Mouse (Mus musculus) hematopoietic stem cell, adult 5-6 weeks (primary cell): ENCODE measurements around the gene Tuba3a. TPM values are rescaled to one million over a fixed set of nuclear protein-coding genes. Genes with fewer than 3 reads are reported as not detected.
"Not testable (repeated sequence)": the region's sequence is repeated elsewhere in the genome, so short reads cannot be mapped to it uniquely, and the experiment has no call there.

Source experiments
- ATAC-seq, 2 experiments: fragments of 125-278 bp in 1 of 2; replicated peaks in 1 of 2; 2 replicates each; pipeline ENCODE4 v1.8.0; 2016 to 2017; ENCODE audit warnings: inconsistent platforms in 2 of 2, mild to moderate bottlenecking in 2 of 2, moderate number of reproducible peaks in 2 of 2, low read depth in 1 of 2, moderate TSS enrichment in 1 of 2; ENCODE audit not compliant: low FRiP score in 2 of 2, poor library complexity in 2 of 2, severe bottlenecking in 2 of 2, insufficient read depth in 1 of 2, low TSS enrichment in 1 of 2
- total RNA-seq: library from RNA; stranded (forward); fragments of 172-1452, 232-1000 nt; gene quantifications from 2 replicates; pipeline ENCODE4 v1.2.3, GENCODE M21; 2017

Gene Tuba3a
- total RNA-seq, 1 experiment from 2014 or later, result not detected

- ATAC-seq, result not testable (repeated sequence)
Observed at GRCm38 (mm10) chr6:125282721-125283120, 3.1 kb downstream of the Tuba3a start.

GRCm38 (mm10) chr6:125279729-125280128, 6.1 kb downstream of the Tuba3a start:
- peak; percentile 71 to 81 for ATAC-seq

GRCm38 (mm10) chr6:125274841-125275563, 10.8 kb downstream of the Tuba3a start:
- ATAC-seq, result no peak

GRCm38 (mm10) chr6:125272228-125272785, 13.5 kb downstream of the Tuba3a start:
- ATAC-seq, result no peak

GRCm38 (mm10) chr6:125271455-125272227, 14.2 kb downstream of the Tuba3a start:
- peak; percentile 94 for ATAC-seq

GRCm38 (mm10) chr6:125268799-125269198, 17.0 kb downstream of the Tuba3a start:
- no peak for ATAC-seq

GRCm38 (mm10) chr6:125267469-125267868, 18.4 kb downstream of the Tuba3a start:
- no peak for ATAC-seq

- ATAC-seq, result not testable (repeated sequence)
Observed at GRCm38 (mm10) chr6:125266600-125266999, 19.2 kb downstream of the Tuba3a start.

GRCm38 (mm10) chr6:125266091-125266490, 19.8 kb downstream of the Tuba3a start:
- no peak for ATAC-seq

DNA sequence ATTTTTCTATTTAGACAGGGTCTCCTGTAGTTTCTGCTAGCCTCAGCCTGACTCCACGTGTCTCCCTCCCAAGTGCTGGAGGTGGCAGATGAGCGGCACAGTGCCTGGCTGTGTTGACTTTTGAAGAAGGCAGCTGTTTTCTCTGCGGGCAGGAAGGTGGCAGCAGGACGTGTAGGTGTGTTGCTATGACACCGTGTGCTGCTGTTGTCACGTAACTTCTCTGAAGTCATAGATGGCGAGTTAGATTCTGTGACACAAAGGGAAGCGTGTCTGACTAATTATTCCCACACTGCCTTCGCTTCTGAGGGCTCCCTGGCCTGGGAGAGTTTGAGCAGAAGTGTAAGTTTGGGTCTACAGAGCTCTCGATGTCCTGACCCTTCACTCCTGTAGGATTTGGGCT, 20.6 kb downstream of the Tuba3a start:
- ATAC-seq, result peak; percentile 71 to 86

GRCm38 (mm10) chr6:125264219-125264618, 21.6 kb downstream of the Tuba3a start:
- ATAC-seq, result no peak

DNA sequence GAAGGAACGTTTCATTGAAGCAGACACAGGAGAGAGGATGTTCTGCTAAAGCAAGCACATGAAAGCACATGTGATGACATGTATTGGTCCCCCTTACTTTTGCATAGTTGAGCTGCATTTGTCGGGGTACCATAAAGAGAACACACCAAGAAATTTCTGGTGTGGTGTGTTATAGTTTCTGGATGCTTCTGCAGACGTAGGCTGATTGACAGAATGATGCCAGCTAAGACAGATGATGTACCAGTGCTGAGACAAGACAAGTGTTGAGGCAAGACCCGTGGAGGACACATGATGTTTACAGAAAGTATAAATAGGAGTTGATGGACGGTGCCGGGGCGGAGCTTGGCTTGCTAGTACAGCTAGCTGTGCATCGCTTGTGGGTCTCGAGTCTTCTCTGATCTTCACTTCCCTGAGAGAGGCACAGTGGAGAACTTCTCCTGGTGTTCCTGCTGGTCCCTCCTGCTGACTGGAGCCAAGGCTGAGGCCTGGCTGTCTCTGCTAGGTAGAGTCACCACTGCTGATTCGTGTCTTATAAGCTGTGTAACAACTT, 25.8 kb downstream of the Tuba3a start:
- no peak for ATAC-seq

DNA sequence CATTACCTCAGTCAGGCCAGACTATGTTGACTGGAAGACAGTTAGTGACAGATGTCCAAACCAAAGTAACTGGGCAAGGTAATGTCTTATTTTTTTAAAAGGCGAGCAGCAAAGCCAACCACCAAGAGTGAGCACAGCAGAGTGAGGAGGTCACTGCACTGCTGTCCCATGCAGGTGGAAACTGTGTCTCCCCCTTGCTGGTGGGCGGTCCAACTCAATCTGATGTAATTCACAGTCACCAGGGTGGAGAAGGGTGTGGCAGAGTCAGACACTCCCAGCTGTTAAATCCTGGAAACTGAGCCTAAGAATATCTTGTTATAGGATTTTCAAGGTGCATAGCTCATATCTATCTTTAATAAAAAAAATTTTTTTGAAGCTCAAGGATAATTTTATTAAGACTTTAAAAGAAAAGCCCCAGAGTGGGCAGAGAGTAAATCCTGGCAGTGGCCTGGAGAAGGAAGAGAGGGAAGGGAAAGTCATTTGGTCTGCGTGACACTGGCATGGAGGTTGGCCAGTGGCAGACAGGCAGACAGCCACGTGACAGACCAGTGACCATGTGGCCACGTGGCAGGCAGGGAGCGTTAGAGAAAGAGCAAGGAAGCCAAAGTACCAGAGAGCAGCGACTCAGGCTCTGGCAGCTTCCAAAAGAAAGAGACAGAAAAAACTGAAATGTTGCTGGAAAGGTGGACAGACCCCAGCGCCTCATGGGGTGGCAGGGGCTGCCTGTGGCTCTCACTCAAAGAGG, 29.4 kb downstream of the Tuba3a start:
- ATAC-seq, result no peak

GRCm38 (mm10) chr6:125255516-125256044, 30.3 kb downstream of the Tuba3a start:
- no peak for ATAC-seq

DNA sequence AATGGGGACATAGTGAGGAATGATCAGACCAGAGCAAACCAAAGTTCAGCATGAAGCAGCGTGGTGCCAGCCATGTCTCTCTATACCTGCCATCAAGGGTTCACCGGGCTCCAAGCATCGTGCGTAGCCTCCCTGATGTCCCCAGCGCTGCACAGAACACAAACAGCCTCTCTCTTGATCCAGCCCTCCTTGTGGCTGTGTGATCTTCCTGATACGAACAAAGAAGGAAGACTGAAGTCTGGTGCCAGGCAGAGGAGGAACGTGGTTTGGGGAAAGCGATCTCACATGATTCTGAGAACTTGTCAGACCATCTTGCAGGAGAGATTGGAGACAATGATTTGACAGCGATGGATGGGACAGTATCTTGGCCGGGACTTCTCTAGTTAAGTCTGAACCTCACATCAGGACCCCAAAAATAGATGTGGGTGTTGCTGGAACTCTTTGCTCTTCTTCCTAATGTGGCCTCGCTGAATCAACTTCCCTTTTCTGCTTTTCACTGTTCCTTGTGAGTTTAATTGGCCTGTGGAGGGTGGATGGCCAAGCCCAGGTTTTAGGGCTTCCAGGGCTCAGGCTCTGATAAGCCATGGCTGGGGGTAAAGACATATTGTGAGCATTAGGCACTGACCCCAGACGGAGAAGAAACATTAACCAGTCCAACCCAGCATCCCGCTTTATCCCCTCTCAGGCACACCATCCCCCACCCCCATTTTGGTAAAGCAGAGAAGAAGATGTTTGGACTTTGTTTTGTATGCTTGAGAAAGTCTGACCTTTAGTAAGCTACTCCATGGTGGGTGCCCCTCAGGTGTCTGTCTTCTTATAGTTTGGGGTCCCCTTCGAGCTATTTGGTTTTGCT, 31.8 kb downstream of the Tuba3a start:
- peak; percentile 81 to 84 for ATAC-seq

GRCm38 (mm10) chr6:125252711-125253110, 33.1 kb downstream of the Tuba3a start:
- no peak for ATAC-seq
